Mouse (Mus musculus) cerebellum, adult (tissue): ENCODE data around the gene Ptms.

Source experiments
- ATAC-seq: cut with Nextera tagmentation; 2 replicates; pipeline ENCODE4 v1.9.2; 2017; ENCODE audit warnings: mild to moderate bottlenecking, moderate library complexity, mixed read lengths; ENCODE audit not compliant: insufficient number of reproducible peaks, low FRiP score, low TSS enrichment

Ptms gene

GRCm38 (mm10) chr6:124866560-124866959 is 53.3 kb downstream of the Ptms start:
- no peak for ATAC-seq

- ATAC-seq: no peak
Observed at GRCm38 (mm10) chr6:124865766-124866362, 54.0 kb downstream of the Ptms start.
